Mouse (Mus musculus): ENCODE data around the gene Plin3.

DNA sequence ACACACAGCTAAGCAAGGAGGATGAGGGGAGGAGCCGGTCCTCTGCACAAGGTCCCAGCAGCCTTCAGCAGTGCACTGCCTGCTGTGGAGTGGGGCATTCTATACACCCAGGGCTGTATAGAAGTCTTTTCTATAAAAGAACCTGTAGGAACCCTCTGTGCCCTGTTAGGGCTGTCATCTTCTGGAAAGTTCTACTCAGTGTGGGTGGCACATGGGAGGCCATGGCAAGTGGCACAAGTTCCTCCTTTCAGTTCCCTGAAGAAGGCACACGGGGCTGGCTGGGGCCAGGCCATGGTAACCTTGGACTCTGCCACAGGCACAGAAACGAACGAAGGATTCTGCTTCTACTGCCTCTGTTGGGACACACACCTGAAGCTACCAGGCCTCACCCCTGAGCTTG lies 27.7 kb downstream of the Plin3 start:
- no peak for TF ChIP-seq GATA1 (IDR thresholded peaks at IDR 0.05; ENCODE audit: borderline replicate concordance, low read length)
- TF ChIP-seq FLI1 (IDR thresholded peaks at IDR 0.05; ENCODE audit: low read length) = no peak

Data from megakaryocyte, embryonic 14.5 days (primary cell).